Mouse (Mus musculus) lung, postnatal 25 days (tissue): Measurements from ENCODE around the gene Zfp986.
"Not testable (repeated sequence)": the region's sequence is repeated elsewhere in the genome, so short reads cannot be mapped to it uniquely, and the experiment has no call there.

ENCODE experiments used
- DNase-seq: peaks from one replicate; pipeline ENCODE4 v3.0.0; 2022; ENCODE audit warnings: low spot score

The Zfp986 gene

GRCm38 (mm10) chr4:145868494-145868893, at the start of gene Zfp986:
Gene Zfp986 (plus strand): TSS chr4:145868794.
- DNase-seq, result not testable (repeated sequence)

DNA sequence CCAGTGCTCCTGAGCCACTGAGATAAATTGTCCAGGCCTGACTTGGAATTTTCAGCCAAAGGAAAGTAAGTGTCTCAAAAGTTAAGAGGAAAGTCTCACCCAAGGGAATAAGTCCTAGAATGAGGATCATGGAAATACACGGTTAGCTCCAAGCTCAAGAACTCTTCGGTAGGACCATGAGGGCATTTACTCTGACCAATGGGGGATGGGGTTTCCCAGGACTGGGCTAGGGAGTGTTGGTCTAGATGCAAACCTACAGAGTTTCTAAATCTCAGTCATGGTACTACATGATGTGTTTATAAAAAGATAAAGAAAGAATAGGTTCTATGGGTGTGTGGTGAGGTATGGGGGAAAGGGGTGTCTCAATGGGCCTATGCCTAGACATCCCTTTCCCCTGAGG, 48.6 kb upstream of the Zfp986 start:
- DNase-seq, result not testable (repeated sequence)

DNA sequence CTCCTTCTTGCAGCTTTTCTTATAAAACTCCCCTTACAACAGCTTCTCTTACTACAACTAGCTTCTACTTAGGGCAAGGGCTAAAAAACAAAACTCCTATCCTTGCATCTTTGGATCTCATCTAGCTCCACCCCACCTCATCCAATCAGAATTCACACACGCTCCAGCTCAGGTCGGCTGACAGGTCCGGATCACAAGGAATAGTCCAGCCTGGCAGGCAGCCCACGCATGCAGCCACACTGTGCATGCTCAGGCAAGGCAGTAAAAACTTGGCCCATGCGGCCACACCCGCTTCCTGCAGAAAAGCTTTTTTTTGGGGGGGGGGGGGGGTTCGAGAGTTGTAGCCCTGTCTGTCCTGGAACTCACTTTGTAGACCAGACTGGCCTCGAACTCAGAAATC, 43.0 kb upstream of the Zfp986 start:
- not testable (repeated sequence) for DNase-seq

GRCm38 (mm10) chr4:145831328-145832062, 37.1 kb upstream of the Zfp986 start:
- not testable (repeated sequence) for DNase-seq

GRCm38 (mm10) chr4:145836300-145836862, 32.2 kb upstream of the Zfp986 start:
- DNase-seq, result not testable (repeated sequence)

- DNase-seq, result not testable (repeated sequence)
Observed at GRCm38 (mm10) chr4:145836863-145837440, 31.6 kb upstream of the Zfp986 start.

DNA sequence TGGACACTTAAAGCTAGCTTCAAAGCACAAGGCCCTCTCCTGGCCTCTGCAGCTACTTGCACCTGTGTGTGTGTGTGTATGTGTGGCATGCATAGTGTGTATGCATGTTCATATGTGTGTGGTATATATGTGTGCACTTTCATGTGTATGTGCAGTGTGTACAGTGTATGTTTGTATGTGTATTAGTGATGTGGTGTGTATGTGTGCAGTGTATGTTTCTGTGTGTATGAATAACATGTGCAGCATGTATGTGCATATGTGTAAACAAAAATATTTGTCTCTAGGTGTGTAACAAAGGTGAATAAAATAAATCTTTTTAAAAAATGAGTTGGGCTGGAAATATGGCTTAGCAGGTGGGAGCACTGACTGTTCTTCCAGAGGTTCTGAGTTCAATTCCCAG, 21.8 kb upstream of the Zfp986 start:
- DNase-seq, result not testable (repeated sequence)

- not testable (repeated sequence) for DNase-seq
Observed at GRCm38 (mm10) chr4:145848183-145848890, 20.3 kb upstream of the Zfp986 start.

DNA sequence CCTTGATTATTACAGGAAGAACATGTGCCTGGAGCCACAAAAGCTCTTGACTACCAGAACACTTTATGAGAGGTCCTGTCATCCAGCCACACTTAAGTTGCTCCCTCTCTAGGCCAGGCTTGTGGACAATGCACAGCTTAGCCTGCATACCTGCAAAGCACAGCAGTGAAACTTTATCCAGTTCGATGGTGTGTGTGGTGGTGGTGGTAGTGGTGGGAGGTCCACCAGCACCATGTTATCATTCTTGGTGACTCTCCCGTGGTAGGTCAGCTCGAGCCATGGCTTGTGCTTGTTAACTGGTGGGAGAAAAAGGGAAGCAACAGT, 19.7 kb upstream of the Zfp986 start:
- DNase-seq, result not testable (repeated sequence)

DNA sequence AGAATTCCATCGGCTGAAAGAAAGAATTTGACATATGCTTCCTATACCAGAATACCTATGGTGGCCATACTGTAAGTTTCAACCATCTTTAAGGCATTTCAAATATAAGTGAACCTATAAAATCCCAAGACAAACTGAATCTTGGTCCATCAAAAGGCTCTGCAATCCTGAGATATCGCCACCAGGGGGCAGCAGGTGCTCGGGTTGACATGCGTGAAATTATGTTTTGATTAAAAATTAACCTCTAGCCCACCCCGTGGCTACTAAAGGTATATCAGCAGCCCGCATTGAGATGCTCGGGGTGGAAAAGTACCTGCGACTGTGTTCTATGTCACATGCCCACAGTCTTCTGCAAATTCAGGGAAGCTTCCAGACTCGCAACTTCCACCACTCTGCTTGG, 17.2 kb upstream of the Zfp986 start:
- DNase-seq, result not testable (repeated sequence)

- DNase-seq, result not testable (repeated sequence)
Observed at GRCm38 (mm10) chr4:145863872-145864271, 4.7 kb upstream of the Zfp986 start.
